Mouse (Mus musculus) intestine, postnatal 0 days (tissue): ENCODE results near the gene Wif1. TPM values are rescaled to one million over a fixed set of nuclear protein-coding genes. Genes with fewer than 3 reads are reported as not detected.

ENCODE experiments used
- ATAC-seq: fragments of 200-750 bp; cut with Nextera tagmentation; 2 replicates; pipeline ENCODE4 v1.8.0; 2017; ENCODE audit warnings: mild to moderate bottlenecking, moderate TSS enrichment, moderate library complexity
- H3K27ac ChIP-seq: fragments of 300-500 bp; sonication (generic); 2 replicates; pipeline ENCODE4 v1.5.1; 2014; ENCODE audit warnings: mild to moderate bottlenecking, low read depth, low read length, moderate library complexity
- H3K27me3 ChIP-seq: fragments of 300-500 bp; sonication (generic); replicated peaks from 2 replicates; pipeline ENCODE4 v1.6.1; 2014; ENCODE audit warnings: low read length, mixed read lengths; ENCODE audit not compliant: control insufficient read depth, insufficient read depth
- H3K36me3 ChIP-seq: fragments of 300-500 bp; sonication (generic); 2 replicates; pipeline ENCODE4 v1.6.1; 2014; ENCODE audit warnings: mild to moderate bottlenecking, moderate library complexity; ENCODE audit not compliant: control insufficient read depth, insufficient read depth
- H3K4me1 ChIP-seq: fragments of 300-500 bp; sonication (generic); replicated peaks from 2 replicates; pipeline ENCODE4 v1.6.1; 2014; ENCODE audit warnings: antibody characterized with exemption, low read length, mixed read lengths; ENCODE audit not compliant: control insufficient read depth, insufficient read depth
- H3K4me2 ChIP-seq: fragments of 300-500 bp; sonication (generic); replicated peaks from 2 replicates; pipeline ENCODE4 v1.6.1; 2014; ENCODE audit warnings: low read depth, mild to moderate bottlenecking, moderate library complexity
- H3K4me3 ChIP-seq: fragments of 300-500 bp; sonication (generic); 2 replicates; pipeline ENCODE4 v1.5.1; 2014; ENCODE audit warnings: low read depth, low read length
- H3K9ac ChIP-seq: fragments of 300-500 bp; sonication (generic); 2 replicates; pipeline ENCODE4 v1.6.1; 2014; ENCODE audit warnings: mild to moderate bottlenecking, low read depth, low read length
- H3K9me3 ChIP-seq: fragments of 300-500 bp; sonication (generic); 2 replicates; pipeline ENCODE4 v1.6.1; 2016; ENCODE audit warnings: mixed run types; ENCODE audit not compliant: control insufficient read depth
- CTCF ChIP-seq: sonication (generic); IDR thresholded peaks from 2 replicates; pipeline ENCODE4 v1.5.1; 2016; ENCODE audit warnings: low read depth, mild to moderate bottlenecking, control low read depth, antibody characterized with exemption, moderate library complexity
- WGBS: fragments of 180-500 bp; shearing (Covaris S2); extraction: QIAGEN DNeasy Blood & Tissue Kit; methylation state at CpG from one replicate; pipeline ENCODE4 v1.1.7; 2014; 5-methylcytosine and 5-hydroxymethylcytosine counted together
- polyA plus RNA-seq: library from polyadenylated mRNA; unstranded; fragments of >200 nt; fragmentation: Nextera tagmentation; extraction: Ambion mirVana; gene quantifications from 2 replicates; pipeline ENCODE4 v1.2.1, GENCODE M21; 2015

Gene Wif1
- polyA plus RNA-seq, 1 experiment from 2014 or later = 0.65 TPM

DNA sequence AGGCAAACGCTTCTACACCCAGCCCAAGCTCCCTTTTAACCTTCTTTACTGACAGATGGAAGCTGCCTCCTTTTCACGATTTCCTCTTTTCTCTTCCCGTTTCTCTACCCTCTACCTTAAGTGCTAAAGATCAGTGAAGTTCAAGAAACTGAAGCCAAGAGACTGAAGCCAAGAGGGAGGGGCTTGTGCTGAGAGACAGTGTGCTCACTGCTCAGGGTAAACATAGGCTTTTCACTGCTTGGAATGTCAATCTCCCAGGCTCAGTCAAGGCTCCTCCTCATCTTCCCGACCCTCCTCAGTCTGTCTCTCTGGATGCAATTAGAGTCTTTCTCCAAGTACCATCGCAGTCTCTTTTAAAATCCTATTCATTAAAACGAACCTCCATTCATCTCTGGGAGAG, 55.6 kb downstream of the Wif1 start:
- no peaks in the 10 kb centered on the region for H3K27me3 ChIP-seq
- no peak overlapping the region for H3K9ac ChIP-seq
- ATAC-seq = no peak
- no peaks in the 10 kb centered on the region for H3K4me1 ChIP-seq
- WGBS = 3% methylated on average over 6 of the region's 6 CpGs
- H3K4me3 ChIP-seq = 0 out of 2 replicates have a peak overlapping the region, but pooled peaks have one; percentile 9
- H3K4me2 ChIP-seq = peak overlapping the region; percentile 54
- no peak for TF ChIP-seq CTCF
- H3K36me3 ChIP-seq = no peaks in the 10 kb centered on the region
- no peaks in the 10 kb centered on the region for H3K9me3 ChIP-seq
- no peak overlapping the region for H3K27ac ChIP-seq

DNA sequence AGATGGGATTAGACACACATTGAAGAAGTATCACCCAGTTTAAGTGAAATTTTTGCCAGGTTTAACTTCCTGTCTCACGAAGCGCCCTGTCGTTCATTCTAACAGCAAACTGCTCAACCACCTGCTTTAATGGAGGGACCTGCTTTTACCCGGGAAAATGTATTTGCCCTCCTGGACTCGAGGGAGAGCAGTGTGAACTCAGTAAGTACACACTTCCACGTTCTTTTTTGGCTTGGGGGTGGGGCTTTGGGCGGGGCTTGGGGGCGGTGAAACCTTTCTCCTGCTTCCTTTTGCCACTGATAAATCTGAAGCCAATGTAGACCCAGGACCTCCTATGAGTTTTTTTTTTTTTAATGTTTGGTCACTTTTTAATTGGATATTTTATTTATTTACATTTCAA, 56.2 kb downstream of the Wif1 start:
- TF ChIP-seq CTCF = no peak
- H3K27me3 ChIP-seq = no peaks in the 10 kb centered on the region
- WGBS = 12% methylated on average over 8 of the region's 8 CpGs
- H3K4me1 ChIP-seq = no peaks in the 10 kb centered on the region
- H3K36me3 ChIP-seq = no peaks in the 10 kb centered on the region
- H3K4me3 ChIP-seq = no peak overlapping the region
- no peak for ATAC-seq
- no peaks in the 10 kb centered on the region for H3K9me3 ChIP-seq
- no peak overlapping the region for H3K27ac ChIP-seq
- peak overlapping the region; percentile 54; the same call in 1 of the 2 replicates for H3K4me2 ChIP-seq
- H3K9ac ChIP-seq = no peak overlapping the region

DNA sequence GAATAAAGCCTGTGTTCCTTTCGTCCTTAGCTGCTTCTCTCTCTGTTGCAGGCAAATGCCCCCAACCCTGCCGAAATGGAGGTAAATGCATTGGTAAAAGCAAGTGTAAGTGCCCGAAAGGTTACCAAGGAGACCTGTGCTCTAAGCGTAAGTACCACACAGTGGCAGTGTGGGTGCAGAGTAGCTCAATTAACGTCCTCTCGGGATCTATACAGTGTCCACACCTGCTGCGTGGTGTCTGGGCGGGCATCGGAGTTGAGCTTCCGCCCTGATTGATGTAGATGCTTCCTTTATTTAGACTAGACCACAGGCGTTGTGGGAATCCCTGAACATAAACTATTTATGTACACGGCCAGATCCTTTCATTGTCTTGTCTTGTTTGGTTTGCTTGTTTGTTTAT, 62.2 kb downstream of the Wif1 start:
- Histone ChIP-seq H3K4me1 (no peaks in the 10 kb centered on the region), H3K27me3 (peaks cover 4% of the 10 kb centered on the region; the same call in 1 of the 2 replicates), H3K4me2 (0 out of 2 replicates have a peak overlapping the region, but pooled peaks have one; percentile 3), H3K36me3 (no peaks in the 10 kb centered on the region), H3K4me3 (no peak overlapping the region), H3K9me3 (no peaks in the 10 kb centered on the region), H3K9ac (no peak overlapping the region), H3K27ac (no peak overlapping the region)
- ATAC-seq = no peak
- 23% methylated on average over 12 of the region's 12 CpGs for WGBS
- TF ChIP-seq CTCF = peak; percentile 36; the same call in 1 of the 2 replicates

GRCm38 (mm10) chr10:121098263-121098662, 64.5 kb downstream of the Wif1 start:
- H3K36me3 ChIP-seq = no peaks in the 10 kb centered on the region
- H3K4me3 ChIP-seq = no peak overlapping the region
- peaks cover 4% of the 10 kb centered on the region; the same call in 1 of the 2 replicates for H3K27me3 ChIP-seq
- no peak overlapping the region for H3K4me2 ChIP-seq
- no peak overlapping the region for H3K27ac ChIP-seq
- H3K4me1 ChIP-seq = no peaks in the 10 kb centered on the region
- 74% methylated on average over 12 of the region's 12 CpGs for WGBS
- no peak overlapping the region for H3K9ac ChIP-seq
- peaks cover under 1% of the 10 kb centered on the region; the same call in 1 of the 2 replicates for H3K9me3 ChIP-seq
- no peak for TF ChIP-seq CTCF
- ATAC-seq = no peak

DNA sequence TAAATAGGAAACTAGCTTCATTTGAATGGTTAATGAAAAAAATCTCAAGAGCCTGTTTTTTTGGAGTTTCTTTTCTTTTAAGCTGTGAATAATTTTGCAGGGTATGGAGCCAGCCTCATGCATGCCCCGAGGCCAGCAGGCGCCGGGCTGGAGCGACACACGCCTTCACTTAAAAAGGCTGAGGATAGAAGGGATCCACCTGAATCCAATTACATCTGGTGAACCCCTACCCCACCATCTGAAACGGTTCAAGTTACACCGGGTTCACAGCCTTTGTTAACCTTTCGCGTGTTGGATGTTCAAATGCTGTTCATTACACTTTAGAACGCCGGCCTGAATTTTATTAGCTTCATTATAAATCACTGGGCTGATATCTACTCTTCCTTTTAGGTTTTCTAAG, 65.9 kb downstream of the Wif1 start:
- H3K4me1 ChIP-seq = no peaks in the 10 kb centered on the region
- H3K9ac ChIP-seq = no peak overlapping the region
- WGBS = 75% methylated on average over 11 of the region's 11 CpGs
- no peak overlapping the region for H3K27ac ChIP-seq
- H3K4me2 ChIP-seq = no peak overlapping the region
- no peak for ATAC-seq
- H3K27me3 ChIP-seq = peaks cover 4% of the 10 kb centered on the region; the same call in 1 of the 2 replicates
- no peak for TF ChIP-seq CTCF
- peaks cover 4% of the 10 kb centered on the region; the same call in 1 of the 2 replicates for H3K9me3 ChIP-seq
- H3K4me3 ChIP-seq = no peak overlapping the region
- no peaks in the 10 kb centered on the region for H3K36me3 ChIP-seq

- H3K36me3 ChIP-seq = no peaks in the 10 kb centered on the region
Observed at GRCm38 (mm10) chr10:121116115-121116514, 82.4 kb downstream of the Wif1 start.

GRCm38 (mm10) chr10:121116636-121117035, 82.9 kb downstream of the Wif1 start:
- Histone ChIP-seq H3K27ac (no peak overlapping the region), H3K4me3 (no peak overlapping the region), H3K27me3 (no peaks in the 10 kb centered on the region), H3K4me2 (no peak overlapping the region), H3K9ac (no peak overlapping the region), H3K9me3 (no peaks in the 10 kb centered on the region), H3K4me1 (no peaks in the 10 kb centered on the region), H3K36me3 (no peaks in the 10 kb centered on the region)
- TF ChIP-seq CTCF = no peak
- 60% methylated on average over 4 of the region's 4 CpGs for WGBS
- ATAC-seq = no peak

More at GRCm38 (mm10) chr10:121116115-121116514, 82.4 kb downstream of the Wif1 start:
- Histone ChIP-seq H3K9me3 (no peaks in the 10 kb centered on the region), H3K27ac (no peak overlapping the region), H3K4me2 (no peak overlapping the region), H3K9ac (no peak overlapping the region), H3K4me1 (no peaks in the 10 kb centered on the region), H3K4me3 (no peak overlapping the region), H3K27me3 (no peaks in the 10 kb centered on the region)
- TF ChIP-seq CTCF = no peak
- no peak for ATAC-seq
